Mouse (Mus musculus) ES-E14 (cell line): Measurements from ENCODE around the gene Robo3. TPM values are rescaled to one million over a fixed set of nuclear protein-coding genes. Genes with fewer than 3 reads are reported as not detected.

Experiments used
- DNase-seq: peaks from one replicate; pipeline ENCODE4 v3.0.0-alpha.2; 2013; ENCODE audit warnings: low read depth, low spot score
- H3K27ac ChIP-seq: 2 replicates; pipeline ENCODE4 v1.5.1; 2012; ENCODE audit warnings: low read depth, mild to moderate bottlenecking, low read length, moderate library complexity, mixed read lengths; ENCODE audit not compliant: poor library complexity, insufficient read depth, severe bottlenecking
- H3K36me3 ChIP-seq: 2 replicates; pipeline ENCODE4 v1.6.1; 2012; ENCODE audit warnings: mild to moderate bottlenecking, low read length, moderate library complexity, mixed read lengths; ENCODE audit not compliant: control insufficient read depth, poor library complexity, insufficient read depth, severe bottlenecking
- H3K4me1 ChIP-seq, 2 experiments: fragments of 150-350 bp in 1 of 2; sonication (generic) in 1 of 2; 2 replicates each; pipeline ENCODE4 v1.6.1; 2012; ENCODE audit warnings: low read length in 2 of 2, mild to moderate bottlenecking in 1 of 2, mixed read lengths in 1 of 2; ENCODE audit not compliant: control insufficient read depth in 2 of 2, insufficient read depth in 2 of 2, poor library complexity in 1 of 2
- H3K4me3 ChIP-seq, 2 experiments: fragments of 150-350 bp in 1 of 2; sonication (generic) in 1 of 2; 2 replicates each; pipeline ENCODE4 v1.5.1; 2012; ENCODE audit warnings: low read length in 2 of 2, low read depth in 1 of 2, mild to moderate bottlenecking in 1 of 2, mixed read lengths in 1 of 2; ENCODE audit not compliant: insufficient read depth in 1 of 2, poor library complexity in 1 of 2, severe bottlenecking in 1 of 2
- H3K9ac ChIP-seq: 2 replicates; pipeline ENCODE4 v1.6.1; 2012; ENCODE audit warnings: low read depth, mild to moderate bottlenecking, low read length, mixed read lengths; ENCODE audit not compliant: poor library complexity, insufficient read depth, severe bottlenecking
- H3K9me3 ChIP-seq: fragments of 150-350 bp; sonication (generic); 2 replicates; pipeline ENCODE4 v1.6.1; 2012; ENCODE audit warnings: low read depth, mild to moderate bottlenecking, low read length; ENCODE audit not compliant: control insufficient read depth, insufficient read depth
- CHD2 ChIP-seq: IDR thresholded peaks from 2 replicates; pipeline ENCODE4 v1.6.1; 2014; ENCODE audit warnings: mild to moderate bottlenecking, low read depth, low read length, inconsistent platforms
- HCFC1 ChIP-seq: IDR thresholded peaks from 2 replicates; pipeline ENCODE4 v1.6.1; 2012; ENCODE audit warnings: low read length, inconsistent platforms, borderline replicate concordance; ENCODE audit not compliant: insufficient read depth
- MAFK ChIP-seq: IDR thresholded peaks from 2 replicates; pipeline ENCODE4 v1.6.1; 2014; ENCODE audit warnings: mild to moderate bottlenecking, low read depth, low read length, inconsistent platforms; ENCODE audit not compliant: insufficient read depth
- ZC3H11A ChIP-seq: IDR thresholded peaks from 2 replicates; pipeline ENCODE4 v1.6.1; 2012; ENCODE audit warnings: low read depth, mild to moderate bottlenecking, inconsistent platforms, low read length, borderline replicate concordance
- ZNF384 ChIP-seq: IDR thresholded peaks from 2 replicates; pipeline ENCODE4 v1.6.1; 2012; ENCODE audit warnings: low read depth, low read length, inconsistent platforms
- in situ Hi-C, 2 experiments: fragments of 600-800 bp; cut with MboI; formaldehyde crosslinking; loops; one replicate each; pipeline ENCODE4 v1.15.1; 2025; ENCODE audit warnings: low sequenced_read_pairs in 2 of 2, inconsistent platforms in 1 of 2; ENCODE audit not compliant: unreplicated experiment in 2 of 2
- total RNA-seq: library from RNA; depleted of rRNA; stranded (reverse); fragments of 300-350 nt; gene quantifications from 2 replicates; pipeline ENCODE4 v1.2.3, GENCODE M21; 2012

Gene Robo3
- total RNA-seq, 1 experiment = 1.2 TPM

GRCm38 (mm10) chr9:37371232-37371801, 61.7 kb downstream of the Robo3 start:
- H3K36me3 ChIP-seq = no peaks in the 10 kb centered on the region
- H3K4me1 ChIP-seq = 0 out of 4 replicates have a peak, but pooled peaks cover 0 to 2% of the 10 kb centered on the region in 2 experiments
- no peak for DNase-seq
- no peaks in the 10 kb centered on the region for H3K9me3 ChIP-seq
- no peak overlapping the region for H3K4me3 ChIP-seq
- TF ChIP-seq MAFK (no peak), HCFC1 (no peak), ZNF384 (no peak), CHD2 (no peak)
- H3K27ac ChIP-seq = no peak overlapping the region
- H3K9ac ChIP-seq = no peak overlapping the region
- in situ Hi-C loops = no loop called here

DNA sequence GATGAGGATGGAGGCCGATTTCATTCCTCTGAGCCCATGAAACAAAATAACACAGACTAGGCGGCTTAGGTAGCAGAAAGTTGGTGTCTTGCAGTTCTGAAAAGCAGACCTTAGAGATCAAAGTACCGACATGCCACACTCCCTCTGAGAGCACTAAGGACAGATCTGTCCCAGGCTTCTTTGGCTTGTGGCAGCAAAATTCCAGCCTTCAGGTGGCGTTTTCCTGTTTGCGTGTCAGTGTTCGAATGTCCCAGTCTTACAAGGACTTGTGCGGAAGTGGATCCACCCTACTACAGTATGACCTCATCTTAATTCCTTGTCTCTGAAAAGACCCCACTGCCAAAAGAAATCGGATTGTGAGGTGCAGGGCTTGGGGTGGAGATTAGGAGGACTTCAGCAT, 64.2 kb downstream of the Robo3 start:
- no peak overlapping the region for H3K4me3 ChIP-seq
- no peak for DNase-seq
- H3K27ac ChIP-seq = no peak overlapping the region

DNA sequence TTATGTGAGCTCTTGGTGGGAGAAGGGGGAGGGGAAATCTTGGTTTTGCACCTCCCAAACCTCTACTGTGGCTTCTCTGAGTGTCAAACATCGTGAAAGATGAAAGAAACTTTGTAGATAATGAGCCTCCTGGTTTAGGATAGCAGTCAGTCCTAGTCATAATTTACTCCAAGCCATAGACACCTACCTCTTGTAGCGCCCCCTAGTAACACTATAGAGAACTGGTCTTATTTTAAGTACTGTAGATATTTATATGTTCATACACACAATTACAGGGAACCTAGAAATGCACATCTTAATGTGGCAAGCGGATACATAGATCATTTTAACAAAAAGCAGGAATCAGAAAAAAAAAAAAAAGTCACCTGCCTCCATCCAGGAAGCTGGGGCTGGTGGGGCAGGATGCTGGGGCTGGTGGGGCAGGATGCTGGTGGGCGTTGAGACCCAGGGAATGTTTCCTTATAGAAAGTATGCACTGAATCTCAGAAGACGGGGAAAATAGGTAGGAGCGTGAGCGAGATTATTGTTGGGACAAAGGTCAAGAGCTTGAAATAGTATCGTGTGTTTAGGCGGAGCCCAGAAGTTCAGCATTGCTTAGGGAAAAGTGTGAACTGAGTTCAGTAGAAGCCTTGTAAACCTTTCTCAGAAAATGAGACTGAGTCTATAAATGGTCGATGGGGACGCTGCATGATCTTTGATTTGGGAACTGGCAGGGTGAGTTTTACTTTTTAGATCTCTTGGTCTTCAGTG, 64.8 kb downstream of the Robo3 start:
- no peak overlapping the region for H3K9ac ChIP-seq
- H3K27ac ChIP-seq = no peak overlapping the region
- DNase-seq = no peak
- H3K4me3 ChIP-seq = peak overlapping the region; percentile 26 to 46; a peak in 1 of 4 replicates
- in situ Hi-C loops = no loop called here
- TF ChIP-seq HCFC1 = no peak
- TF ChIP-seq CHD2 = no peak
- TF ChIP-seq ZC3H11A = no peak
- TF ChIP-seq MAFK = no peak
- no peak for TF ChIP-seq ZNF384
- H3K4me1 ChIP-seq = 0 out of 4 replicates have a peak, but pooled peaks cover 0 to 2% of the 10 kb centered on the region in 2 experiments
- H3K36me3 ChIP-seq = no peaks in the 10 kb centered on the region
- H3K9me3 ChIP-seq = no peaks in the 10 kb centered on the region

More for the DNA sequence above, 64.2 kb downstream of the Robo3 start:
- Histone ChIP-seq H3K4me1 (0 out of 4 replicates have a peak, but pooled peaks cover 0 to 2% of the 10 kb centered on the region in 2 experiments), H3K36me3 (no peaks in the 10 kb centered on the region), H3K9ac (no peak overlapping the region), H3K9me3 (no peaks in the 10 kb centered on the region)
- TF ChIP-seq ZC3H11A (no peak), ZNF384 (no peak), MAFK (no peak), HCFC1 (no peak), CHD2 (no peak)
- in situ Hi-C loops = no loop called here

DNA sequence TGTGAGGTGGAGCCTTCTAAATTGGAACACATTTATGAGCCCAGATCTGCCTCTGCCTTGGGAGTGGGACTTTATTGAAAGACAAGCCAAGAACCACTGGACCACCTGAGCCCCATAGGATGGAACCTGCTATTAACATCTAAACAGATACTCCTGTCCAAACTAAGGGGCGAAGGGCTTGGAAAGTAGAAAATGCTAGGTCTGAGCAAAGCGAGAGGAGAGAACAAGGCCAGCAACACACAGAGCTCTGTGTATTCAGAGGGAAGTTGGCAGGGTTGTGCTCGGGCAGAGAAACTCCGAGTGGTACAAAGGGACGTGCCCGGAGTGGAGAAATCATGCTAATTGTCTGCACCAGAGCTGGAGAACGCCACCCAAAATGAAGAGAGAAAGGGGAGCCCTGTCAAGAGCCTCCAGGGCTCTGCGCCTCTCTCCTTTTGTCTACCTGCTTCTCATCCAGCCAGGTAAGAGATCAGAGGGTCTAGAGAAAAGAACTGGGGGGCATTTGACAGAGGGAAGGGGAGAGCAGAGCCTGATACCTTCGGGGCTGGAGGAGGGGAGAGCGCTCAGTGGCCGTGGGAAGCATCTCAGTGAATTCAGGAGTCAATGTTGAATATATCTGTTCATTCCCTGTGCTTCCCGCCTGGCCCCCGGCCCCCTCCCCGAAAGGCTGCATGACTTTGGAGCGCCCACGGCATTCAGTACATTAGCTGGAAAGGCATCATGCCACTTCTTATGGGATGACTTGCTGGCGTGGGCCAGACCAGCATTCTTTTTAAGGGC, 65.6 kb downstream of the Robo3 start, which contains the start of gene Hepacam:
Gene Hepacam, plus strand, starts transcription at position 51 of the 780 bp plus-strand sequence.
- H3K9ac ChIP-seq = no peak within 1 kb of the TSS
- H3K9me3 ChIP-seq = no peaks in the 10 kb centered on the region
- no peak within 1 kb of the TSS for H3K27ac ChIP-seq
- H3K4me1 ChIP-seq = 0 out of 4 replicates have a peak, but pooled peaks cover 0 to 2% of the 10 kb centered on the region in 2 experiments
- peak within 1 kb of the TSS; percentile 26 to 46; a peak in 2 of 4 replicates for H3K4me3 ChIP-seq
- in situ Hi-C loops = no loop called here
- DNase-seq = no peak
- no peak for TF ChIP-seq ZNF384
- no peak for TF ChIP-seq ZC3H11A
- no peak for TF ChIP-seq CHD2
- TF ChIP-seq HCFC1 = no peak
- no peak for TF ChIP-seq MAFK
- no peaks in the 10 kb centered on the region for H3K36me3 ChIP-seq
